Mouse (Mus musculus) CH12.LX (cell line): ENCODE data around the gene Dhx35. TPM values are rescaled to one million over a fixed set of nuclear protein-coding genes. Genes with fewer than 3 reads are reported as not detected.

Experiments
- DNase-seq: peaks from one replicate; pipeline ENCODE4 v3.0.0-alpha.2; 2013; ENCODE audit errors: extremely low read depth
- H3K27ac ChIP-seq: 2 replicates; pipeline ENCODE4 v1.5.1; 2012; ENCODE audit warnings: low read depth, mild to moderate bottlenecking, control low read depth, moderate library complexity; ENCODE audit not compliant: insufficient read depth
- H3K27me3 ChIP-seq: replicated peaks from 2 replicates; pipeline ENCODE3; 2012; ENCODE audit warnings: inconsistent platforms
- H3K36me3 ChIP-seq, 2 experiments: replicated peaks in 1 of 2; 2 replicates each; pipeline versions ENCODE3 to v1.6.1; 2012; ENCODE audit warnings: inconsistent platforms in 1 of 2, low read length in 1 of 2, mild to moderate bottlenecking in 1 of 2, mixed read lengths in 1 of 2, moderate library complexity in 1 of 2; ENCODE audit not compliant: control insufficient read depth in 1 of 2, insufficient read depth in 1 of 2
- H3K4me1 ChIP-seq, 2 experiments: 2 replicates each; pipeline ENCODE4 v1.6.1; 2012; ENCODE audit warnings: inconsistent platforms in 1 of 2, moderate library complexity in 1 of 2; ENCODE audit not compliant: insufficient read depth in 2 of 2, control insufficient read depth in 1 of 2
- H3K4me2 ChIP-seq: 2 replicates; pipeline ENCODE4 v1.6.1; 2012; ENCODE audit warnings: low read depth, mild to moderate bottlenecking, control low read depth; ENCODE audit not compliant: poor library complexity, insufficient read depth, severe bottlenecking
- H3K4me3 ChIP-seq, 3 experiments: fragments of 150-350 bp in 1 of 3; sonication (generic) in 1 of 3; replicated peaks in 1 of 3; 2 replicates each; pipeline versions ENCODE3 to v1.5.1; 2011 to 2012; ENCODE audit warnings: low read depth in 2 of 3, low read length in 2 of 3, mild to moderate bottlenecking in 2 of 3, moderate library complexity in 2 of 3, control low read depth in 1 of 3, improper control_type of control experiment in 1 of 3, inconsistent platforms in 1 of 3, mixed read lengths in 1 of 3; ENCODE audit not compliant: poor library complexity in 1 of 3
- H3K79me2 ChIP-seq: replicated peaks from 2 replicates; pipeline ENCODE4 v1.6.1; 2012; ENCODE audit warnings: mild to moderate bottlenecking, moderate library complexity; ENCODE audit not compliant: control insufficient read depth, poor library complexity, insufficient read depth, severe bottlenecking; ENCODE audit errors: extremely low read depth
- H3K9ac ChIP-seq: 2 replicates; pipeline ENCODE4 v1.6.1; 2012; ENCODE audit warnings: low read depth, mild to moderate bottlenecking, control low read depth, moderate library complexity; ENCODE audit not compliant: insufficient read depth
- H3K9me3 ChIP-seq: replicated peaks from 2 replicates; pipeline ENCODE3; 2012; ENCODE audit warnings: low read length, inconsistent platforms, mixed read lengths
- BHLHE40 ChIP-seq: IDR thresholded peaks from 2 replicates; pipeline ENCODE4 v1.6.1; 2011; ENCODE audit warnings: mild to moderate bottlenecking, low read depth, low read length, improper control_type of control experiment
- CHD1 ChIP-seq: IDR thresholded peaks from 2 replicates; pipeline ENCODE4 v1.6.1; 2012; ENCODE audit warnings: low read depth, low read length, improper control_type of control experiment, inconsistent platforms
- ELF1 ChIP-seq: IDR thresholded peaks from 2 replicates; pipeline ENCODE4 v1.6.1; 2014; ENCODE audit warnings: low read depth, mild to moderate bottlenecking, inconsistent platforms, low read length, improper control_type of control experiment
- EP300 ChIP-seq: IDR thresholded peaks from 2 replicates; pipeline ENCODE4 v1.6.1; 2011; ENCODE audit warnings: low read length, improper control_type of control experiment
- ETS1 ChIP-seq: conservative IDR thresholded peaks from 2 replicates; pipeline ENCODE4 v1.6.1; 2012; ENCODE audit warnings: low read depth, mild to moderate bottlenecking, inconsistent platforms, low read length, improper control_type of control experiment, moderate library complexity
- GABPA ChIP-seq: IDR thresholded peaks from 2 replicates; pipeline ENCODE4 v1.6.1; 2012; ENCODE audit warnings: low read depth, low read length, improper control_type of control experiment, inconsistent platforms; ENCODE audit not compliant: insufficient replicate concordance
- HCFC1 ChIP-seq: IDR thresholded peaks from 2 replicates; pipeline ENCODE4 v1.6.1; 2012; ENCODE audit warnings: low read depth, mild to moderate bottlenecking, inconsistent platforms, low read length, improper control_type of control experiment
- IRF4 ChIP-seq: IDR thresholded peaks from 2 replicates; pipeline ENCODE4 v1.6.1; 2014; ENCODE audit warnings: low read depth, mild to moderate bottlenecking, inconsistent platforms, low read length, improper control_type of control experiment
- JUN ChIP-seq: IDR thresholded peaks from 2 replicates; pipeline ENCODE4 v1.6.1; 2011; ENCODE audit warnings: low read depth, mild to moderate bottlenecking, low read length, improper control_type of control experiment, moderate library complexity; ENCODE audit not compliant: insufficient read depth
- MAFK ChIP-seq: IDR thresholded peaks from 2 replicates; pipeline ENCODE4 v1.6.1; 2011; ENCODE audit warnings: low read length, improper control_type of control experiment; ENCODE audit not compliant: insufficient replicate concordance
- MAX ChIP-seq: IDR thresholded peaks from 2 replicates; pipeline ENCODE4 v1.6.1; 2011; ENCODE audit warnings: low read length, improper control_type of control experiment
- MAZ ChIP-seq: IDR thresholded peaks from 2 replicates; pipeline ENCODE4 v1.6.1; 2012; ENCODE audit warnings: low read depth, mild to moderate bottlenecking, inconsistent platforms, low read length, improper control_type of control experiment, moderate library complexity
- MEF2A ChIP-seq: IDR thresholded peaks from 2 replicates; pipeline ENCODE4 v1.6.1; 2014; ENCODE audit warnings: low read depth, mild to moderate bottlenecking, inconsistent platforms, low read length, improper control_type of control experiment, borderline replicate concordance
- MXI1 ChIP-seq: IDR thresholded peaks from 2 replicates; pipeline ENCODE4 v1.6.1; 2011; ENCODE audit warnings: mild to moderate bottlenecking, low read depth, low read length, improper control_type of control experiment
- NRF1 ChIP-seq: IDR thresholded peaks from 2 replicates; pipeline ENCODE4 v1.6.1; 2014; ENCODE audit warnings: low read depth, mild to moderate bottlenecking, inconsistent platforms, low read length, improper control_type of control experiment, moderate library complexity
- PAX5 ChIP-seq: IDR thresholded peaks from 2 replicates; pipeline ENCODE4 v1.6.1; 2012; ENCODE audit warnings: low read length, inconsistent platforms, mixed read lengths
- POLR2A ChIP-seq: IDR thresholded peaks from 2 replicates; pipeline ENCODE4 v1.6.1; 2011; ENCODE audit warnings: low read depth, mild to moderate bottlenecking, improper control_type of control experiment, low read length
- POLR2AphosphoS2 ChIP-seq: IDR thresholded peaks from 2 replicates; pipeline ENCODE4 v1.6.1; 2011; ENCODE audit warnings: low read depth, low read length, improper control_type of control experiment
- RAD21 ChIP-seq: IDR thresholded peaks from 2 replicates; pipeline ENCODE4 v1.6.1; 2011; ENCODE audit warnings: low read depth, mild to moderate bottlenecking, low read length, improper control_type of control experiment, moderate library complexity
- SIN3A ChIP-seq: IDR thresholded peaks from 2 replicates; pipeline ENCODE4 v1.6.1; 2012; ENCODE audit warnings: low read length, improper control_type of control experiment, inconsistent platforms
- SMC3 ChIP-seq: IDR thresholded peaks from 2 replicates; pipeline ENCODE4 v1.6.1; 2011; ENCODE audit warnings: low read depth, low read length, improper control_type of control experiment
- TBP ChIP-seq: conservative IDR thresholded peaks from 2 replicates; pipeline ENCODE4 v1.6.1; 2011; ENCODE audit warnings: low read depth, low read length, improper control_type of control experiment
- UBTF ChIP-seq: IDR thresholded peaks from 2 replicates; pipeline ENCODE4 v1.6.1; 2012; ENCODE audit warnings: low read depth, mild to moderate bottlenecking, inconsistent platforms, low read length, improper control_type of control experiment, moderate library complexity
- ZC3H11A ChIP-seq: IDR thresholded peaks from 2 replicates; pipeline ENCODE4 v1.6.1; 2012; ENCODE audit warnings: low read depth, mild to moderate bottlenecking, inconsistent platforms, low read length, improper control_type of control experiment
- ZNF384 ChIP-seq: IDR thresholded peaks from 2 replicates; pipeline ENCODE4 v1.6.1; 2012; ENCODE audit warnings: low read depth, low read length, improper control_type of control experiment, inconsistent platforms
- dilution Hi-C: fragments of 300-500 bp; cut with MboI; formaldehyde crosslinking; loops from 2 replicates; pipeline ENCODE4 v1.14.3; 2020; ENCODE audit warnings: low sequenced_read_pairs; ENCODE audit not compliant: extremely low pct_unique_long_range_greater_than_20kb, extremely low pct_ligation_motif_present
- in situ Hi-C: fragments of 300-500 bp; cut with MboI; formaldehyde crosslinking; loops from 3 replicates; pipeline ENCODE4 v1.14.3; 2019; ENCODE audit warnings: low sequenced_read_pairs, low pct_ligation_motif_present, low pct_unique_long_range_greater_than_20kb, mixed read lengths
- polyA plus RNA-seq: library from polyadenylated mRNA; unstranded; fragments of >175 nt; gene quantifications from 2 replicates; pipeline ENCODE4 v1.2.1, GENCODE M21; 2012; ENCODE audit warnings: low read depth; ENCODE audit not compliant: insufficient read length
- total RNA-seq, 2 experiments: library from RNA; depleted of rRNA; stranded (reverse); fragments of 300-350 nt in 1 of 2; fragments of >200 nt in 1 of 2; gene quantifications; 2 replicates each; pipeline ENCODE4 v1.2.3; 2012 to 2014

Dhx35 gene
- total and polyA plus RNA-seq, 3 experiments, result 19.7 to 25.3 (median 20.2) TPM

GRCm38 (mm10) chr2:158772808-158773207 lies 21.8 kb upstream of the Dhx35 start:
- Histone ChIP-seq H3K9ac (no peak overlapping the region), H3K9me3 (peaks cover 9% of the 10 kb centered on the region), H3K27me3 (no peaks in the 10 kb centered on the region), H3K36me3 (peaks cover 25 to 75% of the 10 kb centered on the region in 2 experiments), H3K4me3 (no peak overlapping the region), H3K27ac (no peak overlapping the region), H3K4me1 (peaks cover 20 to 32% of the 10 kb centered on the region in 2 experiments), H3K79me2 (peaks cover 27% of the 10 kb centered on the region), H3K4me2 (no peak overlapping the region)
- DNase-seq, result no peak
- in situ Hi-C loops (no loop called here), dilution Hi-C loops (no loop called here)
- TF ChIP-seq MAX, result no peak
- TF ChIP-seq GABPA, result no peak
- no peak for TF ChIP-seq JUN
- TF ChIP-seq TBP, result no peak
- TF ChIP-seq POLR2AphosphoS2, result no peak
- TF ChIP-seq CHD1, result no peak
- TF ChIP-seq MXI1, result no peak
- no peak for TF ChIP-seq MAZ
- no peak for TF ChIP-seq ZC3H11A
- no peak for TF ChIP-seq EP300
- TF ChIP-seq BHLHE40, result no peak
- no peak for TF ChIP-seq ZNF384
- TF ChIP-seq SIN3A, result no peak
- no peak for TF ChIP-seq MAFK
- no peak for TF ChIP-seq SMC3
- TF ChIP-seq NRF1, result no peak
- TF ChIP-seq ETS1, result no peak
- no peak for TF ChIP-seq ELF1
- no peak for TF ChIP-seq PAX5
- TF ChIP-seq RAD21, result no peak

- H3K4me1 ChIP-seq, result peaks cover 13 to 25% of the 10 kb centered on the region in 2 experiments
- no peak overlapping the region for H3K27ac ChIP-seq
- peaks cover 34 to 95% of the 10 kb centered on the region in 2 experiments for H3K36me3 ChIP-seq
- peaks cover 19% of the 10 kb centered on the region for H3K79me2 ChIP-seq
- TF ChIP-seq IRF4 (no peak), POLR2A (no peak), UBTF (no peak), MAZ (no peak), EP300 (no peak), MEF2A (no peak), HCFC1 (no peak), ETS1 (no peak), POLR2AphosphoS2 (no peak), MXI1 (no peak)
- TF ChIP-seq, all 38 proteins: peak for 0
- DNase-seq, result no peak
- no peak overlapping the region for H3K9ac ChIP-seq
- H3K9me3 ChIP-seq, result peaks cover 9% of the 10 kb centered on the region
- H3K27me3 ChIP-seq, result no peaks in the 10 kb centered on the region
- no peak overlapping the region for H3K4me3 ChIP-seq
- dilution Hi-C loops, result no loop called here
- in situ Hi-C loops, result no loop called here
- H3K4me2 ChIP-seq, result no peak overlapping the region
Observed at GRCm38 (mm10) chr2:158774886-158775285, 19.7 kb upstream of the Dhx35 start.
